Mouse (Mus musculus) midbrain, embryonic 14.5 days (tissue): ENCODE measurements at regions not wholly inside any gene's neighbourhood (a gene's known extent, or its start where the extent isn't known, plus 50 kb on each side); places are given as distances from the start of the nearest gene placed in this dataset.
"Not testable (repeated sequence)": the region's sequence is repeated elsewhere in the genome, so short reads cannot be mapped to it uniquely, and the experiment has no call there.

Experiments
- ATAC-seq: fragments of 200-750 bp; cut with Nextera tagmentation; 2 replicates; pipeline ENCODE4 v1.8.0; 2017; ENCODE audit warnings: moderate number of reproducible peaks, moderate library complexity; ENCODE audit not compliant: low FRiP score, low TSS enrichment
- DNase-seq: peaks from one replicate; pipeline ENCODE4 v3.0.0-alpha.2; 2015
- H3K27ac ChIP-seq: fragments of 300-500 bp; sonication (generic); replicated peaks from 2 replicates; pipeline ENCODE4 v1.5.1; 2014; ENCODE audit warnings: mild to moderate bottlenecking, low read depth, low read length, moderate library complexity
- H3K27me3 ChIP-seq: fragments of 300-500 bp; sonication (generic); 2 replicates; pipeline ENCODE4 v1.6.1; 2014; ENCODE audit warnings: low read length, control low read depth, mixed read lengths; ENCODE audit not compliant: control insufficient read depth, insufficient read depth
- H3K36me3 ChIP-seq: fragments of 300-500 bp; sonication (generic); 2 replicates; pipeline ENCODE4 v1.6.1; 2014; ENCODE audit warnings: low read length, control low read depth; ENCODE audit not compliant: control insufficient read depth, insufficient read depth
- H3K4me1 ChIP-seq: fragments of 300-500 bp; sonication (generic); 2 replicates; pipeline ENCODE4 v1.6.1; 2014; ENCODE audit warnings: mild to moderate bottlenecking, antibody characterized with exemption, low read length, control low read depth; ENCODE audit not compliant: control insufficient read depth, insufficient read depth
- H3K4me2 ChIP-seq: fragments of 300-500 bp; sonication (generic); 2 replicates; pipeline ENCODE4 v1.6.1; 2014; ENCODE audit warnings: mild to moderate bottlenecking, low read length, moderate library complexity
- H3K4me3 ChIP-seq: fragments of 300-500 bp; sonication (generic); replicated peaks from 2 replicates; pipeline ENCODE4 v1.5.1; 2014; ENCODE audit warnings: low read depth, low read length
- H3K9ac ChIP-seq: fragments of 300-500 bp; sonication (generic); replicated peaks from 2 replicates; pipeline ENCODE4 v1.6.1; 2014; ENCODE audit warnings: mild to moderate bottlenecking, low read length, moderate library complexity
- H3K9me3 ChIP-seq: fragments of 300-500 bp; sonication (generic); 2 replicates; pipeline ENCODE4 v1.6.1; 2016; ENCODE audit warnings: low read length, control low read depth, mixed read lengths; ENCODE audit not compliant: control insufficient read depth
- WGBS: fragments of 180-500 bp; shearing (Covaris S2); extraction: QIAGEN DNeasy Blood & Tissue Kit; methylation state at CpG from one replicate; pipeline ENCODE4 v1.1.7; 2014; 5-methylcytosine and 5-hydroxymethylcytosine counted together

DNA sequence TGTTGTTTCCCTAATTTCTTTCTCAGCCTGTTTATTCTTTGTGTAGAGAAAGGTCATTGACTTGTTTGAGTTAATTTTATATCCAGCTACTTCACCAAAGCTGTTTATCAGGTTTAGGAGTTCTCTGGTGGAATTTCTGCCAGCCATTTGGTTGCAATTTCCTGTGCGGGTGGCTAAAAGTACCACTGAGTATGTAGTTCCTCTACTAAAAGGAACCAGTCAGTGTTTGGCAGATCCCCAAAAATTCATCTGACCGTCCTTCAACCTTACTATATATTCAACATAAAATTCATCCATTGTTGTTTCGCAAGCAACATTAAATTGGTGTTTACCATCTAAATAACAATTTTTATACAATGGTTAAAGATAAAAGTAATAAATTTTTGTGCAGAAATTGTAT is 710.2 kb upstream of the Brinp3 start:
- H3K36me3 ChIP-seq, H3K27ac ChIP-seq, H3K4me1 ChIP-seq, ATAC-seq, H3K9me3 ChIP-seq, H3K27me3 ChIP-seq, H3K4me3 ChIP-seq, H3K9ac ChIP-seq, DNase-seq, H3K4me2 ChIP-seq: not testable (repeated sequence)
- WGBS: 94% methylated on average over 3 of the region's 3 CpGs

DNA sequence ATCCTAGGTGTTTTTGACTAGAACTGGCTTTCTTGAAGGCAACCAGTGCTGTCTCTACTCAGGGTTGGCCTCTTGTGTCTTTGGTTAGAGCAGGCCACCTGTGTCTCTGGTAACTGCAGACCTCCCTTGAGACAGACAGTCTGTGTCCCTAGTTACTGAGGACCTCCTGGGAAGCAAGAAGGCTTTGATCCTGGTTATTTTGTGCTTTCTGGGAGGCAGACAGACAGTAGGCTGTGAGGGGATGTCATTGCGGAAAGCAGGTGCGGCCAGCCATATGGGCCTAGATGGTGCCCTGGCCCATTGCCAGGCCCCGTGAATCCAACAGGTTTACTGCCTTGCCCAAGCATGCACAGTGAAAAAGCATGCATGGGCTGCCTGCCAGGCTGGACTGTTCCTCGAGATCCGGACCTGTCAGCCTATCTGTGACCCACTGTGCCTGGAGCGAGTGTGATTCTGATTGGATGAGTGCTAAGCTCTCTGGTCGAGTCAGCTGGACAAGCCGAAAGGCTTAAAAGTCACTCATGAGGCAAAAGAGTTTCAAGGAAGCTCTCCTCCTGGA is 688.1 kb upstream of the Brinp3 start:
- Histone ChIP-seq H3K36me3 (no peaks in the 10 kb centered on the region), H3K4me3 (no peak overlapping the region), H3K4me1 (no peaks in the 10 kb centered on the region), H3K27me3 (no peaks in the 10 kb centered on the region), H3K9me3 (no peaks in the 10 kb centered on the region), H3K27ac (no peak overlapping the region), H3K4me2 (no peak overlapping the region), H3K9ac (no peak overlapping the region)
- ATAC-seq (peak; percentile 31; the same call in 1 of the 2 replicates), DNase-seq (no peak)
- WGBS: 91% methylated on average over 8 of the region's 8 CpGs

DNA sequence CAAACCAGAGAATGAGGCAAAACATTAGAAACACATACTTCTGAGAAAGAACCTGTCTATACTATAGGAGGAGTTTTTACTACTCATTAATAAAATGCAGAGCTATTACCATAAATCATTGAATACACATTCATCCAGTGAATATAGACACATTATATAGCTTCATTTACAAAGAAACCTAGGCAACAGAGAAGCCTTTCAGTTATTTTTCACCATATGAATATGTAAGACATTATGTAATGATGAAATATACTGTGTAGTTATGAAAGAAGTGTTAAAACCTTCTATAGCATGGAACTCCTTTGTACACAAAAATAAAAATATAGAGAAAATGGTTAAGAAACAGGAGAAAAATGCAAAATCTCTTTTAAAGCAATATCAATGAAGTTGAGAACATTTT is 647.5 kb upstream of the Brinp3 start:
- Histone ChIP-seq H3K4me3 (no peak overlapping the region), H3K4me1 (no peaks in the 10 kb centered on the region), H3K4me2 (no peak overlapping the region), H3K27me3 (no peaks in the 10 kb centered on the region), H3K27ac (no peak overlapping the region), H3K9ac (no peak overlapping the region), H3K9me3 (no peaks in the 10 kb centered on the region), H3K36me3 (no peaks in the 10 kb centered on the region)
- no peak for DNase-seq
- ATAC-seq: no peak
